Mouse (Mus musculus) stomach, embryonic 14.5 days (tissue): ENCODE results near the gene Aff4. TPM values are rescaled to one million over a fixed set of nuclear protein-coding genes. Genes with fewer than 3 reads are reported as not detected.

ENCODE experiments used
- ATAC-seq: fragments of 200-750 bp; cut with Nextera tagmentation; 2 replicates; pipeline ENCODE4 v1.8.0; 2017; ENCODE audit warnings: low read depth, moderate TSS enrichment; ENCODE audit not compliant: insufficient number of reproducible peaks, insufficient read depth, low FRiP score
- H3K27ac ChIP-seq: fragments of 300-500 bp; sonication (generic); 2 replicates; pipeline ENCODE4 v1.5.1; 2014; ENCODE audit warnings: mild to moderate bottlenecking, low read length, moderate library complexity, mixed read lengths
- H3K27me3 ChIP-seq: fragments of 300-500 bp; sonication (generic); 2 replicates; pipeline ENCODE4 v1.6.1; 2014; ENCODE audit warnings: low read length, control low read depth, mixed read lengths; ENCODE audit not compliant: control insufficient read depth, insufficient read depth
- H3K36me3 ChIP-seq: fragments of 300-500 bp; sonication (generic); 2 replicates; pipeline ENCODE4 v1.6.1; 2014; ENCODE audit warnings: mild to moderate bottlenecking, control low read depth, low read length, moderate library complexity, mixed read lengths; ENCODE audit not compliant: control insufficient read depth, insufficient read depth
- H3K4me1 ChIP-seq: fragments of 300-500 bp; sonication (generic); 2 replicates; pipeline ENCODE4 v1.6.1; 2014; ENCODE audit warnings: low read length, control low read depth, mixed read lengths; ENCODE audit not compliant: control insufficient read depth, insufficient read depth
- H3K4me2 ChIP-seq: fragments of 300-500 bp; sonication (generic); replicated peaks from 2 replicates; pipeline ENCODE4 v1.6.1; 2014; ENCODE audit warnings: low read depth, low read length, control low read depth
- H3K4me3 ChIP-seq: fragments of 300-500 bp; sonication (generic); 2 replicates; pipeline ENCODE4 v1.5.1; 2014; ENCODE audit warnings: low read depth, low read length, control low read depth
- H3K9ac ChIP-seq: fragments of 300-500 bp; sonication (generic); replicated peaks from 2 replicates; pipeline ENCODE4 v1.6.1; 2014; ENCODE audit warnings: low read depth, mild to moderate bottlenecking, control low read depth, low read length, moderate library complexity, mixed read lengths
- H3K9me3 ChIP-seq: fragments of 300-500 bp; sonication (generic); 2 replicates; pipeline ENCODE4 v1.6.1; 2016; ENCODE audit warnings: low read depth, low read length, control low read depth; ENCODE audit not compliant: control insufficient read depth
- WGBS: fragments of 180-500 bp; shearing (Covaris S2); extraction: QIAGEN DNeasy Blood & Tissue Kit; methylation state at CpG from one replicate; pipeline ENCODE4 v1.1.7; 2014; 5-methylcytosine and 5-hydroxymethylcytosine counted together
- polyA plus RNA-seq: library from polyadenylated mRNA; unstranded; fragments of >200 nt; fragmentation: Nextera tagmentation; extraction: Ambion mirVana; gene quantifications from 2 replicates; pipeline ENCODE4 v1.2.1, GENCODE M21; 2014

Aff4 gene
- polyA plus RNA-seq: 88.9 and 93.6 TPM in 2 replicates

GRCm38 (mm10) chr11:53350291-53351223 lies at the start of gene Aff4:
Gene Aff4, plus strand, starts transcription at chr11:53350833.
- Histone ChIP-seq H3K4me3 (peak within 1 kb of the TSS; percentile 83), H3K9me3 (no peaks in the 10 kb centered on the region), H3K9ac (peak within 1 kb of the TSS; percentile 96), H3K4me2 (peak within 1 kb of the TSS; percentile 81), H3K36me3 (no peaks in the 10 kb centered on the region; the same call in 1 of the 2 replicates), H3K4me1 (peaks cover 6% of the 10 kb centered on the region), H3K27ac (peak within 1 kb of the TSS; percentile 98), H3K27me3 (no peaks in the 10 kb centered on the region)
- peak; percentile 93 for ATAC-seq
- under 1% methylated on average over 120 of the region's 127 CpGs for WGBS

- Histone ChIP-seq H3K36me3 (peaks cover 10% of the 10 kb centered on the region; the same call in 1 of the 2 replicates), H3K4me1 (peaks cover 11% of the 10 kb centered on the region; the same call in 1 of the 2 replicates), H3K9ac (peak overlapping the region; percentile 22), H3K9me3 (no peaks in the 10 kb centered on the region), H3K4me3 (peak overlapping the region; percentile 97), H3K4me2 (peak overlapping the region; percentile 42), H3K27ac (peak overlapping the region; percentile 97), H3K27me3 (no peaks in the 10 kb centered on the region)
- WGBS: 49% methylated on average over 9 of the region's 9 CpGs
- no peak; the same call in 1 of the 2 replicates for ATAC-seq
These were observed 49.5 kb upstream of the Aff4 start for GRCm38 (mm10) chr11:53301167-53301515.

DNA sequence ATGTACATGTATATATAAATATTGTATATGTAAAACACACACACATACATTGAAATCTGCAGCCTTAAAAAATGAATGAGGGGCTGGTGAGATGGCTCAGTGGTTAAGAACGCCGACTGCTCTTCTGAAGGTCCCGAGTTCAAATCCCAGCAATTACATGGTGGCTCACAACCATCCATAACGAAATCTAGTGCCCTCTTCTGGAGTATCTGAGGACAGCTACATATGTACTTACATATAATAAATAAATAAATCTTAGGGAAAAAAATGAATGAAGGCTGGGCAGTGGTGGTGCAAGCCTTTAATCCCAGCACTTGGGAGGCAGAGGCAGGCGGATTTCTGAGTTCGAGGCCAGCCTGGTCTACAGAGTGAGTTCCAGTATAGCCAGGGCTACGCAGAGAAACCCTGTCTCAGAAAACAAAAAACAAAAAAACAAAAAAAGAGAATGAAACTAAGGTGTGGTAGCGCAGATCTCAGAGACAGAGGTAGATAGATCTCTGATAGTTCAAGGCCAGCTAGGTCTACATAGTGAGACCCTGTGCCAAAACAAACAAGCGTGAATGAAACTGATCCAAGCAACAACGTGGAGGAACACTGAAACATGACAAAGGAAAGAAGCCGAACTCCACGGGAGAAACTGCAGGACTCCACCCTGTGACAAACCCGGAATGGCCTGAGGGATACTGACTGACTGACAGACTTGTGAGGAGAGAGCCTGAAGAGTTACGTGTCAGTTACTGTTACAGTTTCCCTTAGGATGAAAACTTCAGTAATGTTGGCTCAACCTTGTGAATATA lies 46.4 kb upstream of the Aff4 start:
- Histone ChIP-seq H3K27ac (no peak overlapping the region), H3K9ac (no peak overlapping the region), H3K4me2 (no peak overlapping the region), H3K36me3 (no peaks in the 10 kb centered on the region), H3K9me3 (no peaks in the 10 kb centered on the region), H3K4me1 (peaks cover 7% of the 10 kb centered on the region), H3K27me3 (no peaks in the 10 kb centered on the region), H3K4me3 (no peak overlapping the region)
- ATAC-seq: no peak
- WGBS: 85% methylated on average over 14 of the region's 14 CpGs

- peaks cover 7% of the 10 kb centered on the region for H3K4me1 ChIP-seq
- no peaks in the 10 kb centered on the region for H3K36me3 ChIP-seq
- H3K27ac ChIP-seq: peak overlapping the region; percentile 78; the same call in 1 of the 2 replicates
- no peaks in the 10 kb centered on the region for H3K27me3 ChIP-seq
- no peak for ATAC-seq
- H3K9me3 ChIP-seq: no peaks in the 10 kb centered on the region
- WGBS: 43% methylated on average over 2 of the region's 2 CpGs
- no peak overlapping the region for H3K9ac ChIP-seq
- no peak overlapping the region for H3K4me2 ChIP-seq
- no peak overlapping the region for H3K4me3 ChIP-seq
These were observed 43.7 kb upstream of the Aff4 start for GRCm38 (mm10) chr11:53306965-53307364.

DNA sequence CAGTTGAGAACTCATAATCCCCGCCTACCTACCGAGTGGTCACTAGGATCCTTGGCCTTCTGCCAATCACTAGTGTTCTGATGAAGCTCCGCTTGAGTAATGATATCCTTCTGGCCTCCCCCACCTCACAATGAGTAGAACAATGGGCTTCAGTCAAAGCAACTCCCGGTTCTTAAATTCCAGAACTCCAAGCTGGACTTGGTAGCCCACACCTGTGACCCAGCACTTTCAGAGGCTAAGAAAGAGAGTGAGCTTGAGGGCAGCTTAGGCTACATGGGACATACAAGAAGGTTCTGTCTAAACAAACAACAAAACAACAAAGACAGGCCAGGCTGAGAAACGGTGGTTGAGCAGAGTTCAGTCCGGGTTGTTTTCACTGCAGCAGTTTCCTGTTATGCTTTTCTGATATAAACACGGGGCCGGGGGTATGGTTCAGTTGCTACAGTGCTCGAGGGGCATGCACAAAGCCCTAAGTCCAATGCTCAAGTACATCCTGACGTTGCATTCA lies 43.0 kb upstream of the Aff4 start:
- peaks cover 7% of the 10 kb centered on the region for H3K4me1 ChIP-seq
- H3K4me3 ChIP-seq: no peak overlapping the region
- 52% methylated on average over 10 of the region's 10 CpGs for WGBS
- H3K27ac ChIP-seq: peak overlapping the region; percentile 78
- H3K9ac ChIP-seq: no peak overlapping the region
- ATAC-seq: no peak
- H3K9me3 ChIP-seq: no peaks in the 10 kb centered on the region
- H3K36me3 ChIP-seq: no peaks in the 10 kb centered on the region
- H3K4me2 ChIP-seq: no peak overlapping the region
- H3K27me3 ChIP-seq: no peaks in the 10 kb centered on the region

DNA sequence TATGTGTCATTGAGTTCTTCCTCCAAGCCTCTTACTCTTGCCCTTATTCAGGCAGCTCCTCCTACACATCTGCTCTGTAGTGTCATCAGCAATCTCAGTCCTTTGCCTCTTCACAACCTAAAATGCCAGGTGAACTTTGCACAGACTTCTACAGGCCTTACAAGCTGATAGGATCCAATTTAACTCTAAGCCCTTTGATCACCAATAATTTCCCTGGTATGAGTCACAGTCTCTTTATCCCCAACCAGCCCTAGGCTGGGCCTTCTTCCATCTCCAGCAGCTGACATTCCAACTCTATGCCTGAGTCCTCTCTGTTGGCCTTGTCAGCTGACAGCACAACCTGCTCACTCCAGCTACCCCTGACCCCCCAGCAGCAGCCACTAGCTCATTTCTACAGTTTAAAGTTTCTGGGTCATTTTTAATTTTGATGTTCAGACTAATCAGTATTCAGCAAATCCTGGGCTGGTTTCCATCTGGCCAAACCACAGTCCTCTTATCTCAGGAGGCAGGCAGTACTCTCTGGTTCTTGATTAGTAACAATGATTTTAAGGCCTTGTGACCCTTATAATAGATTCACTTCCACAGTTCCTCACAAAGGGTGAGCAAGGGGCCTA lies 42.3 kb upstream of the Aff4 start:
- peak; percentile 77; the same call in 1 of the 2 replicates for ATAC-seq
- Histone ChIP-seq H3K4me2 (no peak overlapping the region), H3K9ac (no peak overlapping the region)

DNA sequence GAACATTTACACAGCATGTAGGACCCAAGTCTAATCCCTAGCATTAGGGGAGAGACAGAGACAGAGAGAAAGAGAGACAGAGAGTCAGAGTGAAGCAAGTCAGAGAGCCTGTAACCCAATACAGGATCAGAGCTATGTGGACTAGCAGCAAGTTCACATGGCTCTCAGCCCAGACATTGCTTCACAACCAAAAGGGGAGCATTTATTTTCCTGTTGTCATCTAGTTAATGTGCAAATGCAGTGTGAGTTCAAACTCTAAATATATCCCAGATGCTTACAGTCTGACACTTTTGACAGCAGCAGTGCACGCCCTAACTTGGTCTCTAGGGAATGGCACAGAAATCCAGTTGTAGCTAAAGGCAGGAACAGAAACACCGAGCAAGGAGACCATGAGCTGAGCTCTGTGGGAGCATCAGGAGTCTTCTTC lies 41.7 kb upstream of the Aff4 start:
- Histone ChIP-seq H3K4me3 (no peak overlapping the region), H3K27me3 (no peaks in the 10 kb centered on the region), H3K36me3 (no peaks in the 10 kb centered on the region), H3K9me3 (no peaks in the 10 kb centered on the region), H3K4me2 (no peak overlapping the region), H3K4me1 (peaks cover 7% of the 10 kb centered on the region), H3K9ac (no peak overlapping the region), H3K27ac (peak overlapping the region; percentile 78)
- peak; percentile 70; the same call in 1 of the 2 replicates for ATAC-seq
- WGBS: 42% methylated on average over 2 of the region's 2 CpGs

More for the DNA sequence above, 42.3 kb upstream of the Aff4 start:
- no peaks in the 10 kb centered on the region for H3K36me3 ChIP-seq
- H3K27ac ChIP-seq: peak overlapping the region; percentile 78
- H3K4me3 ChIP-seq: no peak overlapping the region
- H3K27me3 ChIP-seq: no peaks in the 10 kb centered on the region
- H3K9me3 ChIP-seq: no peaks in the 10 kb centered on the region
- H3K4me1 ChIP-seq: peaks cover 7% of the 10 kb centered on the region

DNA sequence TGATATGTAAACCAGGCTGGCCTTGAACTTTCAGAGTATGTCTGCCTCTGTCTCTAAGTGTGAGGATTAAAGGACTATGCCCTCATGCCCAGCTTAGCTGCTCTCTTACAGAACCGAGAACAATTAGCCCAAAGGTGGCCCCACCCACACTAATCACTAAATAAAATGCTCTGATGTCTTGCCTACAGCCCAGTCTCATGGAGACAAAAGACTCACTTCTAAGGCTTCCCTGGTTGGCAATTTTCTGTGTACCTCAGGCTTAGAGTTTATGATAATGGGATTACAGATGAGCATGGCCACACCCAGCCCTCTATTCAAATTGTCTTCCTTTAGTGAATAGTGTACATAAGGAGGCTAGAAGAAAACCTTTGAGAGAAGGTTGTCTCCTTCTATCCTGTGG lies 39.2 kb upstream of the Aff4 start:
- H3K27me3 ChIP-seq: no peaks in the 10 kb centered on the region
- no peak for ATAC-seq
- no peak overlapping the region for H3K4me3 ChIP-seq
- no peak overlapping the region for H3K9ac ChIP-seq
- H3K4me2 ChIP-seq: no peak overlapping the region
- 44% methylated on average over 1 of the region's 1 CpGs for WGBS
- peaks cover 7% of the 10 kb centered on the region for H3K4me1 ChIP-seq
- no peaks in the 10 kb centered on the region for H3K9me3 ChIP-seq
- H3K27ac ChIP-seq: no peak overlapping the region
- no peaks in the 10 kb centered on the region for H3K36me3 ChIP-seq
